Mouse (Mus musculus): ENCODE measurements around the gene Vps35l. TPM values are rescaled to one million over a fixed set of nuclear protein-coding genes. Genes with fewer than 3 reads are reported as not detected.

The Vps35l gene
- polyA plus RNA-seq, 1 experiment from 2014 or later = 123 TPM

- peak overlapping the region; percentile 47 for H3K27ac ChIP-seq
- H3K79me2 ChIP-seq (ENCODE audit: inconsistent target) = no peaks in the 10 kb centered on the region
- 68% methylated on average over 10 of the region's 10 CpGs for WGBS (ENCODE audit: missing documents)
- no peak overlapping the region for H3K4me3 ChIP-seq (ENCODE audit: inconsistent target)
- peaks cover 81% of the 10 kb centered on the region for H3K36me3 ChIP-seq (ENCODE audit: inconsistent target)
Observed at GRCm38 (mm10) chr7:118777598-118778394, 37.8 kb downstream of the Vps35l start.

GRCm38 (mm10) chr7:118778561-118778960 lies 38.5 kb downstream of the Vps35l start:
- H3K27ac ChIP-seq = peak overlapping the region; percentile 47
- H3K36me3 ChIP-seq (ENCODE audit: inconsistent target) = peaks cover 83% of the 10 kb centered on the region
- H3K4me3 ChIP-seq (ENCODE audit: inconsistent target) = no peak overlapping the region
- 88% methylated on average over 6 of the region's 6 CpGs for WGBS (ENCODE audit: missing documents)
- no peaks in the 10 kb centered on the region; the same call in 1 of the 2 replicates for H3K79me2 ChIP-seq (ENCODE audit: inconsistent target)

- no peak overlapping the region for H3K4me3 ChIP-seq (ENCODE audit: inconsistent target)
- peak overlapping the region; percentile 88; the same call in 1 of the 2 replicates for H3K27ac ChIP-seq
- WGBS (ENCODE audit: missing documents) = 92% methylated on average over 10 of the region's 11 CpGs
- H3K79me2 ChIP-seq (ENCODE audit: inconsistent target) = no peaks in the 10 kb centered on the region; the same call in 1 of the 2 replicates
- H3K36me3 ChIP-seq (ENCODE audit: inconsistent target) = peaks cover 63% of the 10 kb centered on the region
Observed at GRCm38 (mm10) chr7:118783305-118784001, 43.4 kb downstream of the Vps35l start.

- Histone ChIP-seq H3K36me3 (ENCODE audit: inconsistent target) (peaks cover 68% of the 10 kb centered on the region; the same call in 1 of the 2 replicates), H3K79me2 (ENCODE audit: inconsistent target) (no peaks in the 10 kb centered on the region; the same call in 1 of the 2 replicates), H3K4me3 (ENCODE audit: inconsistent target) (no peak overlapping the region), H3K27ac (peak overlapping the region; percentile 88)
- 94% methylated on average over 6 of the region's 6 CpGs for WGBS (ENCODE audit: missing documents)
Observed at GRCm38 (mm10) chr7:118786091-118786490, 46.1 kb downstream of the Vps35l start.

- Histone ChIP-seq H3K36me3 (ENCODE audit: inconsistent target) (peaks cover 72% of the 10 kb centered on the region), H3K4me3 (ENCODE audit: inconsistent target) (no peak overlapping the region), H3K27ac (peak overlapping the region; percentile 88; the same call in 1 of the 2 replicates), H3K79me2 (ENCODE audit: inconsistent target) (no peaks in the 10 kb centered on the region; the same call in 1 of the 2 replicates)
- WGBS (ENCODE audit: missing documents) = 94% methylated on average over 5 of the region's 5 CpGs
Observed at GRCm38 (mm10) chr7:118787326-118787725, 47.3 kb downstream of the Vps35l start.

- Histone ChIP-seq H3K4me3 (ENCODE audit: inconsistent target) (no peak overlapping the region), H3K27ac (no peak overlapping the region), H3K36me3 (ENCODE audit: inconsistent target) (peaks cover 72% of the 10 kb centered on the region), H3K79me2 (ENCODE audit: inconsistent target) (no peaks in the 10 kb centered on the region)
- WGBS (ENCODE audit: missing documents) = 90% methylated on average over 5 of the region's 7 CpGs
Observed at GRCm38 (mm10) chr7:118788481-118788880, 48.5 kb downstream of the Vps35l start.

GRCm38 (mm10) chr7:118790292-118790691 lies 50.3 kb downstream of the Vps35l start:
- no peak overlapping the region for H3K27ac ChIP-seq
- no peak overlapping the region for H3K4me3 ChIP-seq (ENCODE audit: inconsistent target)
- WGBS (ENCODE audit: missing documents) = 96% methylated on average over 5 of the region's 5 CpGs
- H3K36me3 ChIP-seq (ENCODE audit: inconsistent target) = peaks cover 75% of the 10 kb centered on the region
- no peaks in the 10 kb centered on the region for H3K79me2 ChIP-seq (ENCODE audit: inconsistent target)

- H3K4me3 ChIP-seq (ENCODE audit: inconsistent target) = no peak overlapping the region
- H3K27ac ChIP-seq = no peak overlapping the region
- 89% methylated on average over 7 of the region's 8 CpGs for WGBS (ENCODE audit: missing documents)
- no peaks in the 10 kb centered on the region for H3K79me2 ChIP-seq (ENCODE audit: inconsistent target)
- peaks cover 72% of the 10 kb centered on the region for H3K36me3 ChIP-seq (ENCODE audit: inconsistent target)
Observed at GRCm38 (mm10) chr7:118793899-118794298, 53.9 kb downstream of the Vps35l start.

GRCm38 (mm10) chr7:118795779-118796178 lies 55.8 kb downstream of the Vps35l start:
- 97% methylated on average over 8 of the region's 8 CpGs for WGBS (ENCODE audit: missing documents)
- Histone ChIP-seq H3K36me3 (ENCODE audit: inconsistent target) (peaks cover 54% of the 10 kb centered on the region), H3K4me3 (ENCODE audit: inconsistent target) (no peak overlapping the region), H3K79me2 (ENCODE audit: inconsistent target) (no peaks in the 10 kb centered on the region), H3K27ac (peak overlapping the region; percentile 91)

GRCm38 (mm10) chr7:118796838-118797237 lies 56.8 kb downstream of the Vps35l start:
- Histone ChIP-seq H3K36me3 (ENCODE audit: inconsistent target) (peaks cover 44% of the 10 kb centered on the region), H3K4me3 (ENCODE audit: inconsistent target) (no peak overlapping the region), H3K79me2 (ENCODE audit: inconsistent target) (no peaks in the 10 kb centered on the region), H3K27ac (peak overlapping the region; percentile 91)
- 71% methylated on average over 9 of the region's 9 CpGs for WGBS (ENCODE audit: missing documents)

GRCm38 (mm10) chr7:118797600-118797999 lies 57.6 kb downstream of the Vps35l start:
- Histone ChIP-seq H3K36me3 (ENCODE audit: inconsistent target) (peaks cover 36% of the 10 kb centered on the region), H3K4me3 (ENCODE audit: inconsistent target) (no peak overlapping the region), H3K79me2 (ENCODE audit: inconsistent target) (no peaks in the 10 kb centered on the region), H3K27ac (peak overlapping the region; percentile 91)
- 66% methylated on average over 7 of the region's 7 CpGs for WGBS (ENCODE audit: missing documents)

- 2% methylated on average over 6 of the region's 6 CpGs for WGBS (ENCODE audit: missing documents)
- Histone ChIP-seq H3K4me3 (ENCODE audit: inconsistent target) (peak overlapping the region; percentile 18), H3K36me3 (ENCODE audit: inconsistent target) (peaks cover 33% of the 10 kb centered on the region), H3K27ac (peak overlapping the region; percentile 91), H3K79me2 (ENCODE audit: inconsistent target) (no peaks in the 10 kb centered on the region)
Observed at GRCm38 (mm10) chr7:118798105-118798570, 58.1 kb downstream of the Vps35l start.

- no peaks in the 10 kb centered on the region for H3K79me2 ChIP-seq (ENCODE audit: inconsistent target)
- WGBS (ENCODE audit: missing documents) = 19% methylated on average over 15 of the region's 15 CpGs
- no peak overlapping the region for H3K4me3 ChIP-seq (ENCODE audit: inconsistent target)
- peaks cover 33% of the 10 kb centered on the region for H3K36me3 ChIP-seq (ENCODE audit: inconsistent target)
- peak overlapping the region; percentile 91 for H3K27ac ChIP-seq
Observed at GRCm38 (mm10) chr7:118800112-118800734, 60.2 kb downstream of the Vps35l start.

- H3K27ac ChIP-seq = peak overlapping the region; percentile 38
- peaks cover 39% of the 10 kb centered on the region for H3K36me3 ChIP-seq (ENCODE audit: inconsistent target)
- H3K79me2 ChIP-seq (ENCODE audit: inconsistent target) = no peaks in the 10 kb centered on the region
- H3K4me3 ChIP-seq (ENCODE audit: inconsistent target) = no peak overlapping the region
- WGBS (ENCODE audit: missing documents) = 22% methylated on average over 3 of the region's 3 CpGs
Observed at GRCm38 (mm10) chr7:118801791-118802190, 61.8 kb downstream of the Vps35l start.

Measured in macrophage (primary cell).